Mouse (Mus musculus) ES-E14 (cell line): ENCODE results near the gene Ccdc105. TPM values are rescaled to one million over a fixed set of nuclear protein-coding genes. Genes with fewer than 3 reads are reported as not detected.
A peak's percentile ranks its signal among the peaks of the same experiment; 100 is the strongest.

Source experiments
- DNase-seq: peaks from one replicate; pipeline ENCODE4 v3.0.0-alpha.2; 2013; ENCODE audit warnings: low read depth, low spot score
- H3K27ac ChIP-seq: 2 replicates; pipeline ENCODE4 v1.5.1; 2012; ENCODE audit warnings: low read depth, mild to moderate bottlenecking, low read length, moderate library complexity, mixed read lengths; ENCODE audit not compliant: poor library complexity, insufficient read depth, severe bottlenecking
- H3K36me3 ChIP-seq: 2 replicates; pipeline ENCODE4 v1.6.1; 2012; ENCODE audit warnings: mild to moderate bottlenecking, low read length, moderate library complexity, mixed read lengths; ENCODE audit not compliant: control insufficient read depth, poor library complexity, insufficient read depth, severe bottlenecking
- H3K4me1 ChIP-seq, 2 experiments: fragments of 150-350 bp in 1 of 2; sonication (generic) in 1 of 2; 2 replicates each; pipeline ENCODE4 v1.6.1; 2012; ENCODE audit warnings: low read length in 2 of 2, mild to moderate bottlenecking in 1 of 2, mixed read lengths in 1 of 2; ENCODE audit not compliant: control insufficient read depth in 2 of 2, insufficient read depth in 2 of 2, poor library complexity in 1 of 2
- H3K4me3 ChIP-seq, 2 experiments: fragments of 150-350 bp in 1 of 2; sonication (generic) in 1 of 2; 2 replicates each; pipeline ENCODE4 v1.5.1; 2012; ENCODE audit warnings: low read length in 2 of 2, low read depth in 1 of 2, mild to moderate bottlenecking in 1 of 2, mixed read lengths in 1 of 2; ENCODE audit not compliant: insufficient read depth in 1 of 2, poor library complexity in 1 of 2, severe bottlenecking in 1 of 2
- H3K9ac ChIP-seq: 2 replicates; pipeline ENCODE4 v1.6.1; 2012; ENCODE audit warnings: low read depth, mild to moderate bottlenecking, low read length, mixed read lengths; ENCODE audit not compliant: poor library complexity, insufficient read depth, severe bottlenecking
- H3K9me3 ChIP-seq: fragments of 150-350 bp; sonication (generic); 2 replicates; pipeline ENCODE4 v1.6.1; 2012; ENCODE audit warnings: low read depth, mild to moderate bottlenecking, low read length; ENCODE audit not compliant: control insufficient read depth, insufficient read depth
- CHD2 ChIP-seq: IDR thresholded peaks from 2 replicates; pipeline ENCODE4 v1.6.1; 2014; ENCODE audit warnings: mild to moderate bottlenecking, low read depth, low read length, inconsistent platforms
- HCFC1 ChIP-seq: IDR thresholded peaks from 2 replicates; pipeline ENCODE4 v1.6.1; 2012; ENCODE audit warnings: low read length, inconsistent platforms, borderline replicate concordance; ENCODE audit not compliant: insufficient read depth
- MAFK ChIP-seq: IDR thresholded peaks from 2 replicates; pipeline ENCODE4 v1.6.1; 2014; ENCODE audit warnings: mild to moderate bottlenecking, low read depth, low read length, inconsistent platforms; ENCODE audit not compliant: insufficient read depth
- ZC3H11A ChIP-seq: IDR thresholded peaks from 2 replicates; pipeline ENCODE4 v1.6.1; 2012; ENCODE audit warnings: low read depth, mild to moderate bottlenecking, inconsistent platforms, low read length, borderline replicate concordance
- ZNF384 ChIP-seq: IDR thresholded peaks from 2 replicates; pipeline ENCODE4 v1.6.1; 2012; ENCODE audit warnings: low read depth, low read length, inconsistent platforms
- in situ Hi-C, 2 experiments: fragments of 600-800 bp; cut with MboI; formaldehyde crosslinking; loops; one replicate each; pipeline ENCODE4 v1.15.1; 2025; ENCODE audit warnings: low sequenced_read_pairs in 2 of 2, inconsistent platforms in 1 of 2; ENCODE audit not compliant: unreplicated experiment in 2 of 2
- total RNA-seq: library from RNA; depleted of rRNA; stranded (reverse); fragments of 300-350 nt; gene quantifications from 2 replicates; pipeline ENCODE4 v1.2.3, GENCODE M21; 2012

Ccdc105 gene
- total RNA-seq, 1 experiment: 0.31 TPM

GRCm38 (mm10) chr10:78748161-78748560, 4.7 kb downstream of the Ccdc105 start:
- TF ChIP-seq MAFK: no peak
- no peak for TF ChIP-seq HCFC1
- TF ChIP-seq CHD2: no peak
- TF ChIP-seq ZC3H11A: no peak
- no peak for TF ChIP-seq ZNF384
- in situ Hi-C loops: loop anchor here in 1 of 2 experiments (10.0 kb wide), 1 partner anchor 113 kb away; no protein-coding TSS in a partner anchor
- DNase-seq: no peak
- Histone ChIP-seq H3K9ac (no peak overlapping the region; the same call in 1 of the 2 replicates), H3K36me3 (no peaks in the 10 kb centered on the region), H3K9me3 (no peaks in the 10 kb centered on the region), H3K4me3 (peak overlapping the region in 1 of 2 experiments; percentile 54; a peak in 1 of 4 replicates), H3K4me1 (peaks cover 0 to 8% of the 10 kb centered on the region in 2 experiments; a peak in 1 of 4 replicates), H3K27ac (no peak overlapping the region)

DNA sequence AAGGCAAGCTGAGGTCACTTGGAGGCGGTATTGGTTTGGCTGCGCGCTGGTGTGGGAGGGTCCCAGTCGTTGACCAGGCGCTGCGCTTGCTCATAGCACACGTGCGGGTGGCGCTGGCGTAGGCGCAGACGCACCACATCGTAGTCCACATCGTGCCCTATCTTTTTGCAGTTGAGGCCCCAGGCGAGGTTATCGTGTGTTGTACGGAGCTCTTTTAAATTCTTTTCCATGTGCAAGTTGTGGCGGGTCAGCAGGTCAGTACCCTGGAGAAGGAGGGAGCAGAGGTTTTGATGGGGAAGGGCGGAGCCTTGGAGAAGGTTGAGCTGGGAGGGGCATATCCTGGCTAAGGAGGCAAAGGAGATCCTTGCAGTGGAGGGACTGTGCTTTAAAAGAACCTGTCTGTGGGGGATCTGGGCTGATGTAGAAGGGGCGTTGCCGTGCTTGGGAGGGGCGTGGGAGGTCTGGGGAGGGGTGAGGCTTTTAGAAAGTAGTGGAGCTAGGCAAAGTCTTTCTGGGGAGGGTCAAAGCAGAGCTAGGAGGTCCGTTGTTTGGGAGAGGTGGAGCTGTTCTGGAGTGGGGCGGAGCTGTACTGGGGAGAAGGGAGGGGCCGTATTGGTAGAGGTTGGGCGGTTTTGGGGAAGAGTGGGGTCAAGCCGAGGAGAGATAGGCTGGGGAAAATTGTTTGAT, 5.7 kb downstream of the Ccdc105 start:
- in situ Hi-C loops: loop anchor here in 1 of 2 experiments (10.0 kb wide), 1 partner anchor 112 kb away; no protein-coding TSS in a partner anchor
- no peak overlapping the region for H3K9ac ChIP-seq
- peak; percentile 92 for DNase-seq
- H3K4me3 ChIP-seq: peak overlapping the region; percentile 27 to 54
- no peak overlapping the region for H3K27ac ChIP-seq
- peaks cover 0 to 8% of the 10 kb centered on the region in 2 experiments; a peak in 1 of 4 replicates for H3K4me1 ChIP-seq
- H3K9me3 ChIP-seq: no peaks in the 10 kb centered on the region
- H3K36me3 ChIP-seq: no peaks in the 10 kb centered on the region
- peak; percentile 26; the same call in 1 of the 2 replicates for TF ChIP-seq HCFC1
- TF ChIP-seq CHD2: no peak

GRCm38 (mm10) chr10:78745453-78746232, 7.2 kb downstream of the Ccdc105 start:
- no peak overlapping the region for H3K4me3 ChIP-seq
- no peak overlapping the region for H3K9ac ChIP-seq
- peaks cover 0 to 8% of the 10 kb centered on the region in 2 experiments; a peak in 1 of 4 replicates for H3K4me1 ChIP-seq
- in situ Hi-C loops: loop anchor here in 1 of 2 experiments (10.0 kb wide), 1 partner anchor 111 kb away; no protein-coding TSS in a partner anchor
- no peaks in the 10 kb centered on the region for H3K9me3 ChIP-seq
- H3K27ac ChIP-seq: no peak overlapping the region
- no peaks in the 10 kb centered on the region for H3K36me3 ChIP-seq
- peak; percentile 57 for DNase-seq
- peak; percentile 88 for TF ChIP-seq ZC3H11A
- TF ChIP-seq HCFC1: no peak
- TF ChIP-seq CHD2: no peak
- TF ChIP-seq MAFK: 0 out of 2 replicates have a peak, but pooled peaks have one; percentile 4
- no peak for TF ChIP-seq ZNF384

DNA sequence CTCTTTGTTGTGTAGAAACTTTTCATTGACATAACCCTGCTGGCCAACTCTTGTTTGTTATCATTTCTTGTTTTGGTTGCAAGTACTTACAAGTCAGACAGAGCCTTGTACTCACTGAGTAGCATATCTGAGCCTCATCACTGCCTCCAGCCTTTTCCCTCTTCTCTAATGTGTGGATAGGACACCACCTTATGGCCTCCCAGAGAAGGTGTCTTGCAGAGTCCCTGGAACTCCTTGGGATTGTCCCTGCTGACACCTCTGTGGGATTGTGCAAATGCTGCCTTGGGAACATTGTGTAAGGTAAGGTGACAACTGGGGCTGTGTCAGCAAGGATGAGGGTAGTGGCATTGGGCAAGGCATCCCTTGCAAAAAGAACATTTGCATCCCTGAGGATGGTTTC, 9.1 kb downstream of the Ccdc105 start:
- Histone ChIP-seq H3K36me3 (no peaks in the 10 kb centered on the region), H3K9ac (no peak overlapping the region), H3K9me3 (no peaks in the 10 kb centered on the region), H3K27ac (no peak overlapping the region), H3K4me3 (no peak overlapping the region), H3K4me1 (peaks cover 0 to 8% of the 10 kb centered on the region in 2 experiments; a peak in 1 of 4 replicates)
- no peak for TF ChIP-seq HCFC1
- TF ChIP-seq ZC3H11A: peak; percentile 3; the same call in 1 of the 2 replicates
- in situ Hi-C loops: loop anchor here in 1 of 2 experiments (10.0 kb wide), 1 partner anchor 109 kb away; no protein-coding TSS in a partner anchor
- DNase-seq: no peak
